Mouse (Mus musculus) lung, embryonic 15.5 days (tissue): ENCODE results near the gene Spata33. TPM values are rescaled to one million over a fixed set of nuclear protein-coding genes. Genes with fewer than 3 reads are reported as not detected.
"Not testable (repeated sequence)": the region's sequence is repeated elsewhere in the genome, so short reads cannot be mapped to it uniquely, and the experiment has no call there.

Experiments
- ATAC-seq: fragments of 200-750 bp; cut with Nextera tagmentation; 2 replicates; pipeline ENCODE4 v1.8.0; 2017; ENCODE audit warnings: moderate number of reproducible peaks, borderline replicate concordance; ENCODE audit not compliant: low FRiP score, low TSS enrichment; ENCODE audit errors: extremely low read depth
- H3K27ac ChIP-seq: fragments of 300-500 bp; sonication (generic); 2 replicates; pipeline ENCODE4 v1.5.1; 2015; ENCODE audit warnings: moderate library complexity, mild to moderate bottlenecking, inconsistent platforms
- H3K27me3 ChIP-seq: fragments of 300-500 bp; sonication (generic); 2 replicates; pipeline ENCODE4 v1.6.1; 2015; ENCODE audit warnings: inconsistent platforms
- H3K36me3 ChIP-seq: fragments of 300-500 bp; sonication (generic); 2 replicates; pipeline ENCODE4 v1.6.1; 2015; ENCODE audit warnings: inconsistent platforms
- H3K4me1 ChIP-seq: fragments of 300-500 bp; sonication (generic); 2 replicates; pipeline ENCODE4 v1.6.1; 2015; ENCODE audit warnings: inconsistent platforms
- H3K4me2 ChIP-seq: fragments of 300-500 bp; sonication (generic); 2 replicates; pipeline ENCODE4 v1.6.1; 2015; ENCODE audit warnings: inconsistent platforms, mild to moderate bottlenecking, moderate library complexity
- H3K4me3 ChIP-seq: fragments of 300-500 bp; sonication (generic); 2 replicates; pipeline ENCODE4 v1.5.1; 2015; ENCODE audit warnings: mild to moderate bottlenecking, inconsistent platforms
- H3K9ac ChIP-seq: fragments of 300-500 bp; sonication (generic); 2 replicates; pipeline ENCODE4 v1.6.1; 2015; ENCODE audit warnings: inconsistent platforms
- H3K9me3 ChIP-seq: fragments of 300-500 bp; sonication (generic); 2 replicates; pipeline ENCODE4 v1.6.1; 2016; ENCODE audit warnings: inconsistent platforms
- WGBS: fragments of 180-500 bp; shearing (Covaris S2); methylation state at CpG from one replicate; pipeline ENCODE4 v1.1.7; 2015; 5-methylcytosine and 5-hydroxymethylcytosine counted together
- polyA plus RNA-seq: library from polyadenylated mRNA; unstranded; fragments of >200 nt; fragmentation: Nextera tagmentation; extraction: Ambion mirVana; gene quantifications from 2 replicates; pipeline ENCODE4 v1.2.1, GENCODE M21; 2015

The Spata33 gene
- 4.9 and 5.5 TPM in 2 replicates for polyA plus RNA-seq

GRCm38 (mm10) chr8:123212321-123213117, at the start of gene Spata33, which contains the start of gene Chmp1a:
TSS of gene Spata33 (plus strand) at chr8:123212832.
TSS of gene Chmp1a (minus strand) at chr8:123212763.
- H3K4me2 ChIP-seq: peak within 1 kb of the TSS; percentile 89
- H3K9me3 ChIP-seq: no peaks in the 10 kb centered on the region
- WGBS: under 1% methylated on average over 76 of the region's 76 CpGs
- H3K4me1 ChIP-seq: peaks cover 17% of the 10 kb centered on the region
- peak; percentile 92 for ATAC-seq
- peaks cover 22% of the 10 kb centered on the region for H3K36me3 ChIP-seq
- no peaks in the 10 kb centered on the region for H3K27me3 ChIP-seq
- peak within 1 kb of the TSS; percentile 99 for H3K4me3 ChIP-seq
- H3K27ac ChIP-seq: peak within 1 kb of the TSS; percentile 29
- H3K9ac ChIP-seq: peak within 1 kb of the TSS; percentile 98

DNA sequence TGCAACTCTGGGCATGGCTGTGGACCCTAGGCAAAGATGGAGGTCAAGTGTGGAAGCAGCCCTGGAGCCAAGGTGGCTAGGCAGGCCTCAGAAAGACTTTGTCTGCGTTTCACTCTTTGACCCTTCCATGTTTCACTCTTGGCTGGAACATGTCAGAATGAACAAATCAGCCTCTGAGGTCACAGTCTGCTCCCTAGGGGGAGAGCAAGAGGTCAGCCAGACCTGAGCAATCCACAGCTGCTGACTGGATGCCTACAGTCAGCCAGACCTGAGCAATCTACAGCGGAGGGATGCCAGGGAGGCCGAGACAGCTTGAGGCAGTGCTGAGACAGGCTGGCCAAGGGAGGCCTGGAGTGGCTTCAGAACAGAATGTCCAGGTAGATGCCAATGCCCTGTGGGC, 31.2 kb upstream of the Spata33 start:
- H3K4me1 ChIP-seq: peaks cover 15% of the 10 kb centered on the region
- H3K9ac ChIP-seq: no peak overlapping the region
- no peak overlapping the region for H3K4me3 ChIP-seq
- ATAC-seq: no peak
- no peaks in the 10 kb centered on the region for H3K27me3 ChIP-seq
- H3K36me3 ChIP-seq: no peaks in the 10 kb centered on the region
- 60% methylated on average over 3 of the region's 3 CpGs for WGBS
- no peak overlapping the region for H3K27ac ChIP-seq
- peaks cover 3% of the 10 kb centered on the region; the same call in 1 of the 2 replicates for H3K9me3 ChIP-seq
- no peak overlapping the region for H3K4me2 ChIP-seq

DNA sequence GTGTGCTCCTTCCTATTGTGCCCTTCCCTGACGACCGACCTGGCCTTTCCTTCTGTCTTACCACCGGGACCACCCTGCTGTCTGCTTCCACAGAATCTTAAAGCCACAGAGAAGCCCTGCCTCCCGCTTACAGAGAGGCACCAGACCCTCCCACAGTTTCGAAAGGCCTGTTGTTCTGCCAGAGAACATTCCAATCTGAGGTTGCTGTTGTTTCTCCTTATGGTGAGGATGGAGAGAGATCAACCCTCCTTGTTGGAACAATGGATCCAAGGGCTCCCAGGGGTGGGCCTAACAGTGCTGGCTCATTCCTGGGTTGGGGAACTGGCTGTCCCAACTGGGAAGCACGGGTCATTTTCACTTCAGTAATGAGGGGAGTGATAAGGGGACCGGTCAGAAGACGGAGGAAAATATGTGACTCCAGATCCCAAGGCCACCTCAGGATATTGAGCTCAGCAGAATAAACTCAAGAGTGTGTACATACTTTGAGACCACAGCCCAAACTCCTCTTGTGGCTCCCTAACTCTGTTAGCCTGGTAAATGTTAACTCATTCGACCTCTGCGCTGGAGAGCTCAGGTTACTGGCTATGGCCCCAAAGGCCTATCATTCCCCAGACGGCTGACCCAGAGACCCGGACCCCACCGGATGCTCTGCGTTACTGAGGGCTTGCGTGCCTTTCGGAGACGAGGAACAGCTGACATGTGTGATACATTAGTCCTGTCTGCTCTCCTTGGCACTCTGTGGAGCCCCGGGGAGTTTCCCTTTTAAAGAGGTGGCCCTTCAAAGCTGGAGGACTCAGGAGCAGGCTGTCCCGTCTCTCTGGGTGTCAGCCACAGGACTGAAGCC, 26.8 kb upstream of the Spata33 start, which contains the start of gene Dpep1:
TSS of gene Dpep1 (plus strand) at position 677 of the 844 bp plus-strand sequence.
- Histone ChIP-seq H3K36me3 (no peaks in the 10 kb centered on the region), H3K27ac (peak within 1 kb of the TSS; percentile 65), H3K27me3 (no peaks in the 10 kb centered on the region), H3K4me3 (no peak within 1 kb of the TSS), H3K9ac (no peak within 1 kb of the TSS), H3K4me1 (peaks cover 29% of the 10 kb centered on the region), H3K9me3 (no peaks in the 10 kb centered on the region), H3K4me2 (peak within 1 kb of the TSS; percentile 10; the same call in 1 of the 2 replicates)
- WGBS: 10% methylated on average over 19 of the region's 19 CpGs
- peak; percentile 61 for ATAC-seq

GRCm38 (mm10) chr8:123188006-123188405, 24.6 kb upstream of the Spata33 start:
- Histone ChIP-seq H3K9me3 (no peaks in the 10 kb centered on the region), H3K9ac (no peak overlapping the region), H3K4me2 (no peak overlapping the region), H3K4me3 (no peak overlapping the region), H3K4me1 (peaks cover 34% of the 10 kb centered on the region), H3K36me3 (no peaks in the 10 kb centered on the region), H3K27ac (no peak overlapping the region), H3K27me3 (no peaks in the 10 kb centered on the region)
- 76% methylated on average over 2 of the region's 2 CpGs for WGBS
- no peak for ATAC-seq

DNA sequence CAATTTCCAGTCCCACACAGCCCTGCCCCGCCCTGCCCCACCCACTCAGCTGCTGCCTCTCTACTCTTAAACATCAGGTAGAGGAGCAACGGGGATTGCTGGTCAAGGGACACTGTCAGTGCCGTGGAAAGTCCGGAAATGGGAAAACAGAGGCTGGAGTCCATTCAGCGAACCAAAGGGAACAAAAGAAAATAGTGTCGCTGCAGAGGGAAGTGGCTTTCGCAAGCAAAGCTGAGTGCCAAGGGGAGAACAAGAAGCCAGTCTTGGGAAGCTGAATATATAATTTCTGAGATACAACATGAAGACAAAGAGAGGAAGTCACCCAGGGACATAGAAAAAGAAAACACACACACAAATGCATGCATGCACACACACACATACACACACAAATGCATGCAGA, 23.8 kb upstream of the Spata33 start:
- H3K9ac ChIP-seq: no peak overlapping the region
- 57% methylated on average over 7 of the region's 7 CpGs for WGBS
- ATAC-seq: no peak
- no peaks in the 10 kb centered on the region for H3K27me3 ChIP-seq
- no peak overlapping the region for H3K4me2 ChIP-seq
- no peak overlapping the region for H3K27ac ChIP-seq
- no peak overlapping the region for H3K4me3 ChIP-seq
- peaks cover 34% of the 10 kb centered on the region for H3K4me1 ChIP-seq
- H3K36me3 ChIP-seq: no peaks in the 10 kb centered on the region
- no peaks in the 10 kb centered on the region for H3K9me3 ChIP-seq

DNA sequence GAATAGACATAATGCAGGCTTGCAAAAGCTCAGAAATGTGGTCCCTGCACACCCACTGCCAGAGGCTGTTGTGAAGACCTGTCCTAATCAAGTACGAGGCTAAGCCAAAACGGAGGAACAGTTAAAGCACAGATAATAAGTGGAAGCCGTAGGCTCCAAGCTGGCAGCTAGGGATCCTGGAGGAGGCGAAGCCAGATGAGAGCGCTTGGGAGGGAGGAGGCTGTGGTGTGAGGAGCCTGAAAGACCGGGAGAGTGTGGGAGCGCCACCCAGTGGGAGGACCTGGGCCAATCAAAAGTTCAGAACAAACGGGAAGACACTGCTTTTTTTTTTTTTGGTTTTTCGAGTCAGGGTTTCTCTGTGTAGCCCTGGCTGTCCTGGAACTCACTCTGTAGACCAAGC, 22.0 kb upstream of the Spata33 start:
- Histone ChIP-seq H3K9me3 (no peaks in the 10 kb centered on the region), H3K27me3 (no peaks in the 10 kb centered on the region), H3K4me2 (peak overlapping the region; percentile 27; the same call in 1 of the 2 replicates), H3K4me3 (no peak overlapping the region), H3K36me3 (no peaks in the 10 kb centered on the region), H3K27ac (no peak overlapping the region), H3K4me1 (peaks cover 27% of the 10 kb centered on the region), H3K9ac (no peak overlapping the region; the same call in 1 of the 2 replicates)
- under 1% methylated on average over 9 of the region's 9 CpGs for WGBS
- ATAC-seq: peak; percentile 64; the same call in 1 of the 2 replicates

DNA sequence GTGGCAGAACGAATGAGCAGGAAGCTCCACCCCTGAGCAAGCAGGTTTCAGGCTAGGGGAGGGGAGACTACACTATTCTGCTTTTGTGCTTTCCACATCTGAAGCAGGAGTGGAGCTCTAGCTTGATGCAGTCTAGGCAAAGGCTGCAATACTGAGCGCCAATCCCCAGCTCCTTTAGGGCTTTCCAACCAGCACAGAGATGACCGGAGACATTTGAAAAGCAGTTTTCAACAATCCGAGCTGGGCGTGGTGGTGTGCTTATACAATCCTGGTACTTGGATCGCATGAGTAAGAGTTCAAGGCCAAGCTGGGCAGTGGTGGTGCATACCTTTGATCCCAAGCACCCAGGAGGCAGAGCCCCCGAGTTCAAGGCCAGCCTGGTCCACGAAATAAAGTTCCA, 20.7 kb upstream of the Spata33 start:
- H3K9me3 ChIP-seq: no peaks in the 10 kb centered on the region
- no peaks in the 10 kb centered on the region for H3K27me3 ChIP-seq
- no peak overlapping the region for H3K27ac ChIP-seq
- no peak for ATAC-seq
- no peaks in the 10 kb centered on the region for H3K36me3 ChIP-seq
- WGBS: 50% methylated on average over 8 of the region's 8 CpGs
- H3K4me1 ChIP-seq: peaks cover 15% of the 10 kb centered on the region
- no peak overlapping the region for H3K9ac ChIP-seq
- H3K4me3 ChIP-seq: no peak overlapping the region
- no peak overlapping the region for H3K4me2 ChIP-seq

DNA sequence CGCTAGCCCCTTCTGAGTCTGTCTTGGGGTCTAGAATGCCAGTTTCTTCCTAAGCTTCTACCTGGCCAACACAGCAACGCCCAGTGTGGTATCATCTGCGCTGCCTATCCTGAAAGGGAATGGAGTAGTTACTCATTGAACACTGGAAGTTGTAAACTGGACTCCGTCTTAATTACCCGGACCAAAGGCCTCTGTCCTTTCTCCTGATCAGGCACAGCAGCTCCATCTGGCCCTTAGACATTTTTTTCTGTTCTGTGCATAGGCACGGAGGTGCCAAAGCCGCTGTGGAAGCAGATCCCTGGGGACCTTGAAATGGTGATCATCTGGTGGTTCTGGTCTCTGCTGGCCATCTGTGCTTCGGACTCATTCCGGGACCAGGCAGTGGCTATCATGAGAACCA, 18.9 kb upstream of the Spata33 start:
- H3K27me3 ChIP-seq: no peaks in the 10 kb centered on the region
- 88% methylated on average over 9 of the region's 9 CpGs for WGBS
- H3K9ac ChIP-seq: no peak overlapping the region
- H3K4me3 ChIP-seq: no peak overlapping the region
- H3K27ac ChIP-seq: no peak overlapping the region
- no peak overlapping the region for H3K4me2 ChIP-seq
- H3K9me3 ChIP-seq: no peaks in the 10 kb centered on the region
- ATAC-seq: no peak
- no peaks in the 10 kb centered on the region for H3K36me3 ChIP-seq
- peaks cover 11% of the 10 kb centered on the region for H3K4me1 ChIP-seq

DNA sequence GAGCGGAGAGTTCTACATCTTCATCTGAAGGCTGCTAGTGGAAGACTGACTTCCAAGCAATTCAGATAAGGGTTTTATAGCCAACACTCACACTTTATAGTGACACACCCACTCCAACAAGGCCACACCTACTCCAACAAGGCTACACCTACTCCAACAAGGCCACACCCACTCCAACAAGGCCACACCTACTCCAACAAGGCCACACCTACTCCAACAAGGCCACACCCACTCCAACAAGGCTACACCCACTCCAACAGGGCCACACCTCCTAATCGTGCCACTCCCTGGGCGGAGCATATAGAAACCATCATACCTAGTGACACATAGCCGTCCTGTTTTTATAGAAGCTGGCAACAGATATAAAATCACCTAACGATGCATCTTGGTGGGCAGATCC, 15.6 kb upstream of the Spata33 start:
- not testable (repeated sequence) for H3K4me1 ChIP-seq, H3K27ac ChIP-seq, H3K27me3 ChIP-seq, H3K9ac ChIP-seq, H3K36me3 ChIP-seq, ATAC-seq, H3K9me3 ChIP-seq, H3K4me2 ChIP-seq, H3K4me3 ChIP-seq
- 77% methylated on average over 5 of the region's 5 CpGs for WGBS

GRCm38 (mm10) chr8:123199864-123200263, 12.8 kb upstream of the Spata33 start:
- Histone ChIP-seq H3K27ac (no peak overlapping the region), H3K9me3 (no peaks in the 10 kb centered on the region), H3K4me1 (no peaks in the 10 kb centered on the region), H3K4me2 (no peak overlapping the region), H3K4me3 (no peak overlapping the region), H3K9ac (no peak overlapping the region), H3K27me3 (no peaks in the 10 kb centered on the region; the same call in 1 of the 2 replicates), H3K36me3 (peaks cover 4% of the 10 kb centered on the region; the same call in 1 of the 2 replicates)
- ATAC-seq: peak; percentile 55; the same call in 1 of the 2 replicates
- WGBS: 31% methylated on average over 14 of the region's 14 CpGs

DNA sequence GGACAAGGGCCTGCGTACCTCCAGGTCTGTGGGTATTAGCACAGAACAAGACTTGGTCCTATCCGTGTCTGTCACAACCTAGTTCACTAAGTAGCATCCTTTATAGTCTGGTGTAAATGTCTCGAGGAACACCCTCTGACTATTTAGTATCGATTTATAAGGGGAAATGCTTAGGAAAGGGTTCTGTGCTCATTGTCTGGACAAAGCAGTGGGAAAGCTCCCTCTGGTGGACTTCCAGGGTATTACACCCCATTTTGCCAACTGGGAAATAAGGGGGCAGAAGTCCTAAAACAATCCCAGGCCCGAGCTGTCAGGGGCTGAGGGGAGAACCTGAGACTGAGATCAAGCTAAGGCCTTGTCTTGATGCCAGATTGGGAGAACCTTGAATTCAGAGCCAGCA, 10.3 kb upstream of the Spata33 start:
- H3K4me2 ChIP-seq: no peak overlapping the region
- H3K4me3 ChIP-seq: no peak overlapping the region
- H3K27me3 ChIP-seq: no peaks in the 10 kb centered on the region; the same call in 1 of the 2 replicates
- ATAC-seq: no peak
- peaks cover 24% of the 10 kb centered on the region for H3K36me3 ChIP-seq
- H3K9me3 ChIP-seq: no peaks in the 10 kb centered on the region
- no peak overlapping the region for H3K9ac ChIP-seq
- H3K27ac ChIP-seq: no peak overlapping the region
- WGBS: 23% methylated on average over 5 of the region's 5 CpGs
- no peaks in the 10 kb centered on the region for H3K4me1 ChIP-seq
